Mouse (Mus musculus): Measurements from ENCODE around the gene Iffo1.

Iffo1 gene

GRCm38 (mm10) chr6:125145001-125145400, at the start of gene Iffo1:
TSS of gene Iffo1 (plus strand) at chr6:125145241.
- peak; percentile 91 to 93 for DNase-seq

DNA sequence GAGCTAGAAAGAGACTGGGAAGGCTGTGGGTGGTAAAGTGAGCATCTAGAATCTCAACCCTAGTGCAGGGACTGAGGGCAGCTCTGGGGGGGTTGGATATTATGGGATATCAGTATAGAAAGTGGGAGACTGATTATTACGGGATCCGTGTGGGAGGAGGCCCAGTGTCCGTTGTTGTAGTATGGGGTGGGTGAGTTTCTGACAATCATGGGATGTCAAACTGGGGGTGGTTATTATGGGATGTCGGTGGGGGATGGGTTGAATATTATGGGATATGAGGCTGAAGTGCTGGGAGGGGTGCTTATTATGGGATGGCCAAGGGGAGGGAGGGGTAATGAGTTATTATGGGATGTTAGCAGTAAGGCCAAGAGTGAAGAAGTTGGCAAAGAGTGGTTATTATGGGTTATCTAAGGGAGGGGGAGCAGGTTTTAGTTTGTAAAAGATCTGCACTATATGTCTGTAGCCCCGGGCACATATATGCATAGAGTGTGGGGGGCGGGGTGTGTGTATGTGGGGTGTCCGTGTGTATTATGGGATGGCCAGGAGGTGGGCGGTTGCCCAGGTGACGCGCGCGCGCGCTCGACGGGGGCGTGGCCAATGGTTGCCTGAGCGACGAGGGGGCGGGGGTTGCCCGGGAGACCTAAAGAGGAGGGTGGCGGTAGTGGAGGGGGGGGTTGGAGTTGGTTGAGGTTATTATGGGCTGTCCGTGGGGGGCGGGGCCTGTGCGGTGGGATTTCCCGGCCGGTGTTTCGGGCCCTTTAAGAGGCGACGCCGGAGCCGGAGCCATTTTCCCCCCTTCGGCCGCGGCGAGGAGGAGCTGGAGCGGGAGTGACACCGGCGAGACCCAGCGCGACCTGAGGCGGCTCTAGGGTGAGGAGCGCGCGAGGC, 49.4 kb upstream of the Iffo1 start, which contains the start of gene Chd4:
Chd4 (plus strand) TSS at position 591 of the 888 bp plus-strand sequence.
- peak; percentile 92 to 95 for DNase-seq

GRCm38 (mm10) chr6:125096279-125096596, 48.8 kb upstream of the Iffo1 start:
- no peak for DNase-seq

DNA sequence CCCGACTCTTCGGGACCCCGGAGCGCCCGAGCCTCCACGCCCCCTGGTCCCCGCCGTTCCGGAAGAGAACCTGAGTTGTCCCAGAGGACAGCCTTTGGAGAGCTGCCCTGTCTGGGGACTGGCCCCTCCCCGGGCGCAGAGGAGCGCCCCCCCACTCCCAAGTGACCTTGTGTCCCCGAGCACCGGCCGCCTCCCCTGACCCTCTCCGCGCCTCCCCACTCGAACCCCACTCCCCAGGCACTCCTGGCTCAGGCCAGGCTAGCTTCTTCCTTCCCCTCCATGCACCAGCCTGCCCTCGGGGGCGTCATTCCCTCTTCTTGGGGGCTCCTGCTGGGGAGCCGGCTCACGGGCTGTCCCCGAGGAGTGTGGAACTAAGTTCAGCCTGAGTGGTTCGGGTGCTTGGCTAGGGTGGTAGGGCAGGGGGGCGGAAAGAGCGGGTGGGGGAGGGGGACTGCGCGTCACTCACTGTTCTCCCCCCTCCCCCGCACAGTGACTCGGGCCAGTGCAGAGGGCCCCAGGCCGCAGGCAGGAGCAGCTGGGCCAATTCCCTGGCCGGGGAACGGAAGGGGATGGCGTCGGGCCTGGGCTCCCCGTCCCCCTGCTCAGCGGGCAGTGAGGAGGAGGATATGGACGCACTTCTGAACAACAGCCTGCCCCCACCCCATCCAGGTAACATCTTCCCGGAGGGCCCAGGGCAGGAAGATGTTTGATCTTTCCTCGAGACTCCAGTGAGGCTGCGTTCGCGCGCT, 48.3 kb upstream of the Iffo1 start:
- peak; percentile 59 to 68 for DNase-seq

GRCm38 (mm10) chr6:125097346-125097689, 47.7 kb upstream of the Iffo1 start:
- DNase-seq = no peak

- no peak for DNase-seq
These were observed 47.1 kb upstream of the Iffo1 start for GRCm38 (mm10) chr6:125097951-125098350.

DNA sequence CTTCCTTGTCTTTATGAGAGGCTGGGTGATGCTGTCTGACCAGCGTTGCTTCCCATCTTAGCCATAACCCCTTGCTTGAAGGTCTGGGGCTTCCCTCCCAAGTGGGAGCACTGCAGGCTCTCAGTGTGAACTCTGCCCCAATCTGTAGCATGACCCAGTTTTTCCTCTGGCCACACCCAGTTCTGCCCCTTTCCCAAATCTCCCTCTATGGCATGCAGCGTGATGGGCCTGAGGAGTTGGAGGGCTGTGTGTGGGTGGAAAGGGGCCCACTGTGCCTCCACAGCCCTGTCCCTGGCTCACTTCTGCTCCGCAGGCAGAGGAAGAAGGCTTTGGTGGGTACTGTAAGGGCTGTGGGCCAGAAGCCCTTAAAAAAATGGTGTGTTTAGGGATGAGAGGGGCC, 46.5 kb upstream of the Iffo1 start:
- DNase-seq = no peak

- peak; percentile 75 to 82 for DNase-seq
These were observed 45.5 kb upstream of the Iffo1 start for GRCm38 (mm10) chr6:125099421-125099971.

GRCm38 (mm10) chr6:125101444-125101843, 43.6 kb upstream of the Iffo1 start:
- no peak for DNase-seq

- no peak for DNase-seq
These were observed 40.8 kb upstream of the Iffo1 start for GRCm38 (mm10) chr6:125104223-125104622.

DNA sequence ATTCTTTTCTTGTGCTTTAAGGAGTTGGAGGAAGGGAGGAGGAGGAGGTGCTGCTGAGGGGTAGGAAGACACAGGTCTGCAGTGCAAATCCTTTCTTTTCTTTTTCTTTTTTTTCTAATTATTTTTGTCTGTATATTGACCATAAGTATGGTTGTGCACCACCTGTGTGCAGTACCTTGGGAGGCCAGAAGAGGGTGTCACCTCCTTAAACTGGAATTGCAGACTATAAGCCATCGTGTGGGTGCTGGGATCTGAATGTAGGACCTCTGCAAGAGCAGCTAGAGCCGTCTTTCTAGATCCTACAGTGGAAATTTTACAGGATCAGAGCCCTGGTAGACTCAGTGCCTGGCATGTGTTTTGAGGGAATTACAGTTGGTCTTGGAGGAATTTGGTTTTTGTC, 37.3 kb upstream of the Iffo1 start:
- no peak for DNase-seq

DNA sequence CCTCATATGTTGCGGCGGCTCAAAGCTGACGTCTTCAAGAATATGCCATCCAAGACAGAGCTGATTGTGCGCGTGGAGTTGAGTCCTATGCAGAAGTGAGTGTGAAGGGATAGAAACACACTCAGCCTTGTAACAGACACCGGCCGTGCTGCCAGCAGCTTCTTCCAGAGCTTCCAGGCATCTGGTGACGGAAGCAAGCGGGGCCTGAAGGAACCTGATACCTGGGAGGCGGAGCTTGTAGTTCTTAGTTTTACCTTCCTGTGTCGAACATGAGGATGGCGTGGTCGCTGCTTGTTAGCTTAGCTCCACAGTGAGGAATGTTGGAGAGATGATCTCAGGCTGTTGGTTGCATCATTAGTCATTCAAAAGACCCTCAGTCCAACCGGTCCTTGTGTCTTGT, 35.7 kb upstream of the Iffo1 start:
- no peak for DNase-seq

DNA sequence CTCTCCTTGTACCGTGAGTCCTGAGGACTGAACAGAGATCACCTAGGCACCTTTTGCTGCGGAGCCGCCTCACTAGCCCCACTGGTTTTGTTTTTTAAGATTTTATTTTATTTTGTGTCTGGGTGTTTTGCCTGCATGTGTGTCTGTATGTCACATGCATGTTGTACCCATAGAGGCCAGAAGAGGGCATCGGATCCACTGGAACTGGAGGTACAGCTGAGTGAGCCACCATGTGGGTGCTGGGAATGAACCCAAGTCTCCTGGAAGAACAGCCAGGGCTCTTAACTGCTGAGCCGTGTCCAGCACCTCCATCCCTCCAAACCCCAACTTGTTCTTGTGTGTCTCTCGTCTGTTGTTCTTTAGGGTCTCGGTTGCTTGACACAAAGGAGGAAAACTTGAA, 34.1 kb upstream of the Iffo1 start:
- DNase-seq = peak in 1 of 2 experiments; percentile 40

DNA sequence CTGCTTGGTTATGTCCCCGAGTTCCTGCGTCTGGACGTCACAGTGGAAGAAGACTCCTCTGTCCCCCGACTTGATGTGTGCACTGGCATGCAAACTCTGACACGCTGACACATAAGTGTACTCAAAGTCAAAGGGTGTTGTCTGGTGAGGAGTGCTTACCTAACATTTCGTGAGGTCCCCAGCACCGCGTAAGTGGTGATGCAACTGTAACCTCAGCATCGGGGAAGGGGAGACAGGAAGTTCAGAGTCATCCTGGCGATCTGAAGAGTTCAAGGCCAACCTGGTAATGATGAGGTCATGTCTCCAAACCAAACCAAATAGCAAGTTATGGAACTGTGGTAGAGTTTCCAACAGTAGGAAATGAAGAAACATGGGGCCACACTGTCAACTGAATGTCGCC, 32.5 kb upstream of the Iffo1 start:
- no peak for DNase-seq

DNA sequence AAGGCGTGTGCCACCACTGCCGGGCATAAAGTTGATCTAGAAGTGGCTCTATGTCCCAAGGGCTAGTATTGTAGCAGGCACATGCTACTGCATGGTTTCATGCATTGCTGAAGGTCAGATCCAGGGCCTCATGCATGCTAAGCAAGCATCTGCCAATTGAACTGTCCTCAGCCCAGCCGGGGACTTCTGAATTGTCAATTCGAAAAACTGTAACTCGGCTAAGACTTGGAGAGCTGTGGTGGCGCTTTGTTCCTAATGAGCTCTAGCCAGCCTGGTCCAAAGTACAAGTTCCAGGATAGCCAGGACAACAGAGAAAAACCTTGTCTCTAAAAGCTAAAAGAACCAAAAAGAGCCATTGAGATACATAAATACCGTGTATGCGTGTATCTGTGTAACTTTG, 25.7 kb upstream of the Iffo1 start:
- no peak for DNase-seq

GRCm38 (mm10) chr6:125128724-125129123, 16.3 kb upstream of the Iffo1 start:
- no peak for DNase-seq

DNA sequence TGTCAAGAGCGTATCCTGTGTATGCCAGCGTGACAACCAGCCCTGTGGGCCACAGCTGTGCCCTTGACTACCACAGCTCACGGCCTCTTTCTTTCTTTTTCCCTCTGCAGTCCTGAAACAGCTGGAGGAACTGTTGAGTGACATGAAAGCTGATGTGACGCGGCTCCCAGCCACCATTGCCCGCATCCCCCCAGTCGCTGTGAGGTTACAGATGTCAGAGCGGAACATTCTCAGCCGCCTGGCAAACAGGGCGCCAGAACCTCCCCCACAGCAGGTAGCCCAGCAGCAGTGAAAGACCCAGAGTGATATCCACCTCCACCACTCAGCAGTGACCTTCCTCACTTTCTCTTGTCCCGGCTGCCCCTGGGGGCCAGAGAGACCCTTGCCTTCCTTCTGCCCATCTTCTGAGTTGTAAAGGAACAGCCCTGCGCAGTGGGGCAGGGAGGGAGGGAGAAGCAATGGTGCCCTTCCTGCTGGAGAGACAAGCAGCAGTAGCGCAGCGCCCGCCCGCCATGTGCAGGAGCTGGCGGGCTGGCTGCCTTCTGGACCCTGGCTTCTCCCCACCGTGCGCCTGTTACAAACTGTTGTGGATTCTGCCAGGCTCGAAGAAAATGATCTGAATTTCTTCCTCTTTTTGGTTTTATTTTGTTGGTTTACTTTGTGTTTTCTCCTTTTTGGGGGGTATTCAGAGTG, 15.2 kb upstream of the Iffo1 start:
- DNase-seq = no peak

- peak; percentile 85 to 89 for DNase-seq
These were observed 13.5 kb upstream of the Iffo1 start, which contains the start of gene Nop2 for GRCm38 (mm10) chr6:125131302-125132156. TSS of gene Nop2 (plus strand) at chr6:125131909.

- DNase-seq = no peak
These were observed 12.6 kb upstream of the Iffo1 start for GRCm38 (mm10) chr6:125132470-125132869.

GRCm38 (mm10) chr6:125137002-125137671, 7.9 kb upstream of the Iffo1 start:
- DNase-seq = no peak

- no peak for DNase-seq
These were observed 5.3 kb upstream of the Iffo1 start for GRCm38 (mm10) chr6:125139747-125140146.

- DNase-seq = no peak
These were observed 2.6 kb upstream of the Iffo1 start for GRCm38 (mm10) chr6:125142436-125142835.
